Mouse (Mus musculus) adipocyte (in vitro differentiated cells): Measurements from ENCODE around the gene Sh3bgrl2.
A peak's percentile ranks its signal among the peaks of the same experiment; 100 is the strongest.

Experiments used
- DNase-seq: peaks from one replicate; pipeline ENCODE4 v3.0.0-alpha.2; 2016; ENCODE audit warnings: low spot score

Gene Sh3bgrl2

DNA sequence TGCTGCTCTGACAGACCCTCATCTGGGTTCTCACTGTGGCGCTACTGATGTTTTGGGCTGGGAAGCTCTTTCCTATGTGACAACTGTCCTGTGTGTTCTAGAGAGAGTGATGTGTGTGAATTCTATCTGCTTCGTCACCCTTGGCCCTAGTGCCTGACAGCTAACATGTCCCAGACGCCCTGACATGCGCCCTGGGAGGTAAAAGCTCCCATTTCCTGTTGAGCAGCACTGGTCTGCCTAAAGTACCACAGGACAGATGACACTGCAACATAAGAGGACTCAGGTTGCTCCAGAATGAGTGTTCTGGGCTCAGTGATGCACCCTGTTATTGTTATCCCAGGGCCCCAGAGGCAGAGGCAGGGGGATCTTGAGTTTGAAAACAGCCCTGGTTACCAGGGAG lies 12.5 kb downstream of the Sh3bgrl2 start:
- DNase-seq, result no peak

DNA sequence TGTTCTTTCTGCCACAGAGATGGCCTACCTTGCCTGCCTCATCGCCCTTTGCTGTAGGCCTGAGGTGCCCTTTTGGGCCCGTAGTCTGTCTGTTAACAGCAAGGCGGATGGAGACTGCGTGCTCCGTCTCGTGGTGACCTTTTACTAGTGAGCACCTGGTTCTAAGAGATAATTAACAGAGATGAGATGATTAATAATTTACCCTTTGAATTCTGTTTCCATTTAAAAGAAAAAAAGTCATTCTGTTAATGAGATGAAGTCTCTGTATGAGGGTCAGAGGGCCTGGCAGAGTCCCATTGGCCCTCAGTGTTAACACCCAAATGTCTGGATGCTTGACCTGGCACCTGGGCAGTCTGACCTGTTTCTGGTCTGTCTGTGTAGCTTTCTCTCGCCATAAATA lies 14.8 kb downstream of the Sh3bgrl2 start:
- DNase-seq, result no peak

DNA sequence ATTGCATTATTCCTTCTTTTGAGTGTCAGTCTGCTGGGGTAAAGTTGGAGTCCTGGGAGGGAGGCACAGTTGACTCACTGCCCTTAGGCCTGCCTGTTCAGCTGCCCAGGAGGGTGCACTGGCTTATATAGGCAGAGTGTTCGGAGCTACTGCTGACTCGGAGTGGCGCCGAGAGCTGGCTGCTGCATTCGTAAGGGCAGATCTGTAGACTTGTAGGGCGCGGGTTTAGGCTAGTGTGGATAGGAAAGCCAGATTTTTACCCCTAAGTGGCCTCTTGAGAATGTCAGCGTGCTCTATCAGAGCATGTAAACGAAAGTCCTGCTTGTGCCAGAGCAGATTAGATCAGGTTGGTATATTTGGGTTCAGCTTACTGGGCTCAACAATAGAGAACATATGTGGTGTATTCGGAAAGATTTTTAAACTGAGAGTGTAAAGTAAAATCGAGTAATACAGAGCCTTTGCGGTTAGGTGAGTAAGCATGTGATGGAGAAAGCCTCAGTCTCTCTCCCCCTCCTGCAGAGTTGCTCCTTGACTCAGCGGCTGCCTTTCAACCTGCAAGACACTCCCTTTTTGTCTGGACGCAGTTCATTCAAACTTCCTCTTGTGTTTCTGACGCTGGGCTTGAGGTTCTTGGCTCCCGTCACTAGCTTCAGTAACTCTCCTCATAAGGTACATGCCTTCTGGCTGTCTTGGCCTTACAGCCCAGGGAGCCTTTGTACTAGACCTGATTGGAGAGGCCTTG lies 15.9 kb downstream of the Sh3bgrl2 start:
- no peak for DNase-seq

DNA sequence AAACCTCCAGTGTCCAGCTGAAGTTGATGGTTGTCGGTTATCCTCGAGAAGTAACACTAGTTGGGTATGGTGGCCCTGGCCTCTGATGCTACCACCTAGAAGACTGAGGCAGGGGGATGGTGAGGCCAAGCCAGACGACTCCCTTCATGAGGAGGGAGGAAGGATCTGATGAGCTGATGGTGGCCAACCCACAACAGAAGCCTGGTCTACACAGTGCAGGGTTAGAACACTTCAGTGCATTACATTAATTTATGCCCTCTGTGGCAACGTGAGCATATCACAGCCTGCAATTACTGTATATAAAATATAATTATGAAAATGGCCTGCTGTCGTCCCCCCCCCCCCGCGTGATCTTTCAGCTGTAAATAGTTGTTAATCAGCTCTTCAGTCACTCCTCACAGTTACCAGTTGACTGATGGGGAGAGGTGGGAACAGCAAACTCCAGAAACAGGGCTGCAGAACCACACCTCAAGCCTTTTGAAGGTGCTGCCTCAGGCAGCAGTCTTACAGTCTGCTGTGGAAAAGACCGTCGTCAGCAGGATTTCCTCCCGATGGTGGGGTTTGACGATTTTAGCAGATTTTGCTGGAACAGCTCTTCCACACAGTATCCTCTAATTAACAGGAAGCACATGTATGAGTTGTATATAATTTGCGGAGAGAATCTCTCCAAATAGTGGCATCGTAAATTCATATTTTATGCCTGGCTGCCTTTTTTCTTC lies 17.0 kb downstream of the Sh3bgrl2 start:
- DNase-seq, result no peak

DNA sequence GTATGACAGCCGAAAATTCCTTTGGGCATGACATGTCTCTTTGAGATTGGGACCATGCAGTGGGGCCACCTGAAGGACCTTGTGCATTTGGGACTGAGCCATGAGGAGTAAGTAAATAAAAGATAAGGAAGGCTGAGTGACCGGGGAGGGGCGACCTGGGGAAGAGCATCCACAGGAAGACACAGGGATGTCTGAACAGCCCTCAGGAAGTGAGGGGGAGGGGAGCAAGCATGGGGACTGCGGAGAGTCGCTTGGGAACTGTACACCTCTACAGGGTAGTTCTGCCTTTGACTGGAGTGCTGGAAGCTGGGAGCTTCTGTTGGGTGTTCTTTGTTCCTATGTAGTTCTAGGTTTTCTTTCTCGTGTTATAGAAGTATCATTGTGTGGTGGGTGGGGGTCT lies 18.0 kb downstream of the Sh3bgrl2 start:
- no peak for DNase-seq

DNA sequence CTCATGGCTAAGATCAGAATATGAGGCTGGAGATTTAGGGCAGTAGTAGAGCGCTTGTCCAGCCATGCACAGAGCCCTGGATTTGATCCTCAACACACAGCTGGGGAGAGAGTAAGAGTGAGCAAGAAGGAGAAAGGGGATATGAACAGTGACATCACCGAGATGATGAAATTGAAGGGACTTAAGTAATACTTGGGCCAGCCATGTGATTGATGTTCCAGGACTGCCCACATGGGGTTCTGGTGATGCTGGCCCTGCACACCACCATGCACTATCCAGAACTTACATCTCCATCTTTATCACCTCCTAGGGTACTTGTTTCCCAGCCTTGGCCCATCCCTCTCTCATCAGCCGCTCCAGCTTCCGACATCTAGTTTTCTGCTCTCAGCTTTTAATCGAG lies 20.0 kb downstream of the Sh3bgrl2 start:
- no peak for DNase-seq

DNA sequence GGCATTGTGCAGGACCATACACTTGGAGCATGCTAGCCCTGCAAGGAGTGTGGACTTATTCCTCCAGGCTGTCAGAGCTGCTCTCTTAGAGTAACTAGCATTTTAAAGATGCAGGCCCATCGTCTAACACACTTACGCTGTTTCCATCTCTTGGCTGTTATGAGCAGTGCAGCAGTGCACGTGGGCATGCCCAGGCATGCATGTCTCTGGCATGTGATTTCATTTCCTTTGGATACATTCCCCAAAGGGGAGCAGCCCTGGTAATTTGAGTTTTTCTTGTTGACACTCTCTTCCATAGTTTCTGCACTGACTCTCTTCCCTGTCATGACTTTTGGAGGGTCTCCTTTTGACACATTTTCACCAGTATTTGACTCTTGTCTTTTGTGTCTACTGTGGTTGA lies 20.8 kb downstream of the Sh3bgrl2 start:
- no peak for DNase-seq

DNA sequence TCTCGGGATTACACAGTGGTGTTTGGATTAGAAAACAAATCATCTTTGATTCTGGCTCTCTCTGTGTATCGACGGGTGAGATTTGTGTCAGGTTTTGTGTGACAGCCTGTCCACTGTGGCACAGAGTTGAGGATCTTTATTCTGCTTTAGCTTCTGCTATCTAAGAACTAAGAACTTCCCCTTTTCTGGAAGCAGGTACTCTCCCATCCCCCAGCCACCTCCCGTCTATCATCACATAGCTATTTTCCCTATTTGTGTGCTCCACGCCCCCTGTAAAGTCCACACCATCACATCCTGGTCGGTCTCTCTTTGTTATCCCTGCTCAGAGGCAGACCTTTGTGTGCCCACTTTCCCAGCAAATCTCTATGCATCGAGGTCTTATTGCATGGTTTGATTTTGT lies 21.8 kb downstream of the Sh3bgrl2 start:
- DNase-seq, result no peak

DNA sequence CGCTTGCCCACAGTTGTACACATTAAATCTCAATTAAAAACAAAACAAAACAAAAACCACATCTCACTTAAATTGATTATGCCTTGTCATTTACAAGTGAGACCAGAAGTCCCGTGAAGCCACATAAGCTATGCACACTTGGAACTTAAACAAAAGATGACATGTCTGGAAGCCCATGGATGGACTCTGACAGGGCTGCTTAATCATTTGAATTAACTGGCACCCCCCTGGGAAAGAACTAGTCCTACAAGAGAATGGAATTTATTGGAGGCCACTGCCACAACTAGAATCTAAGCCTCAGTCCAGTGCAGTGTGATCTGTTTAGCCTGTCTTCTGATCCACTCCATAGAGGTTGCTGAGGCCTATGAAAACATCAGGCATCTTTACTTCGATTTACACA lies 23.2 kb downstream of the Sh3bgrl2 start:
- no peak for DNase-seq

DNA sequence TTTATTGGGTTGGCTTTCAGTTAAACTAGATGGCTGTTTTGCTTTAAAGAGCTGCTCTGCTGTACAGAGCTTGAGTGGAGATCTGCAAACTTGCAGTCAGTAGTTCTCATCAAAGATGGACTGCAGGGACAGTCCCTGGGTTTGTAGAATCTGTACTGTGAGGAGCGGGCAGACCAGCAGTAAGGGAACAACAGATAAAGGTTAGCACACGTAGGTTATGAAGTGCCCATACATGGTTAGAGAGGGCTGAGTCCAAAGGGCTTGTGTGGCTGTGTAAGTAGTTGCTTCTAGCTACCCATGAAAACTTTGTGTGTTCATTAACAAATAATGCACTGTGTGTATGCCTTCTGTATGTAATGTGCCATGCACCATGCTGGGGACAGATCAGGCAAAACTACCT lies 24.2 kb downstream of the Sh3bgrl2 start:
- no peak for DNase-seq

DNA sequence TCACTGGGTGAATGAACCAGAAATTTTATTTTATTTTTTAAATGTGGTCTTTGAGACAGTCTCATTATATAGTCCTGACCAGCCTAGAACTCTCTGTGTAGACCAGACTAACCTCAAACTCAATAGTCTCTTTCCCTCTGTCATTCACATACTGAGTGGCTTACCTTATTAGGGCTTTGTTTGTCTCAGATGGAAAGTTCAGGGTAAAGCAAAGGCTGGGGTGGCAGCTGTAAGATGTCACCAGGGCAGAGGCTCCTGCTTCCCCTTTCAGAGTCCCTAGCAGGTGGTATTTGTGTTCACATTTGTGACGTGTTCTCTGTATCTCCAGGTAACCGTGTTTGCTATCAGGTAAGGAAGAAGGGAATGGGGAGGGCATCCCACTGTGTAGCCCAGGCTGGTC lies 24.7 kb downstream of the Sh3bgrl2 start:
- DNase-seq, result no peak

DNA sequence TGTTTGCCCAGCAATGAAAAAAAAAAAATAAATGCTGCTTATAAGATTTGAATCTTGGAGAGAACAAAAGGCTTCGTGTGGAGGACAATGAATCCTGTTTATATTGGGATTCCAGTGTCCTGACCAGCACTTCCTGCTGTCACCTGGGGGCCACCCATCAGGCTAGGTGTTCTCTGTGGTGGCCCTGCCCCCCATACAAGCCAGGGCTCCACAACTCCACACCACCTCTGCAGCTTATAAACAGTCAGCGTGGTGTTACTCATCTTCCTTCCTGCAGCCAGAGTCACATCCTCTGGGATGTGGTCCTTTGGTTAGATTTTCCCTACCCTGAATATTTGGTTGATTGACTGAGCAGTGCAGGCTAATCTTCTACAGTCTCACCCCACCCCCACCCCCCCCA lies 25.5 kb downstream of the Sh3bgrl2 start:
- no peak for DNase-seq

DNA sequence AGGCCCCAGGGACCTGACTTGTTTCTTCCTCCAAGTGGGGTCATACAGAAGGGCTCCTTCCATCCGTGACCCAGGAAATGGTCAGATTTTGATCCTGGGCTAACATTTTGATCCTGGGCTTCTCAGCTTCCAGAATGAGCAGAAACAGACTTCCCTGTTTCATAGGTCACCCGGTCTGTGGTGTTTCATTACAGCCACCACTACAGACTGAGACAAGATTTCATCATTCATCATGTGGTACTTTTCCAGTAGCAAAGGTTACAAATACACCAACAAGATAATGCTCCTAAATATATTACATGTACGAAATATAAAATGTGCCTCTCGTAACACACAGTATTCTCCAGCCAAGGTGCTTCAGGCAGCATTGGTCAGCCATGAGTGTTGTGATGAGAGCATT lies 27.3 kb downstream of the Sh3bgrl2 start:
- no peak for DNase-seq

DNA sequence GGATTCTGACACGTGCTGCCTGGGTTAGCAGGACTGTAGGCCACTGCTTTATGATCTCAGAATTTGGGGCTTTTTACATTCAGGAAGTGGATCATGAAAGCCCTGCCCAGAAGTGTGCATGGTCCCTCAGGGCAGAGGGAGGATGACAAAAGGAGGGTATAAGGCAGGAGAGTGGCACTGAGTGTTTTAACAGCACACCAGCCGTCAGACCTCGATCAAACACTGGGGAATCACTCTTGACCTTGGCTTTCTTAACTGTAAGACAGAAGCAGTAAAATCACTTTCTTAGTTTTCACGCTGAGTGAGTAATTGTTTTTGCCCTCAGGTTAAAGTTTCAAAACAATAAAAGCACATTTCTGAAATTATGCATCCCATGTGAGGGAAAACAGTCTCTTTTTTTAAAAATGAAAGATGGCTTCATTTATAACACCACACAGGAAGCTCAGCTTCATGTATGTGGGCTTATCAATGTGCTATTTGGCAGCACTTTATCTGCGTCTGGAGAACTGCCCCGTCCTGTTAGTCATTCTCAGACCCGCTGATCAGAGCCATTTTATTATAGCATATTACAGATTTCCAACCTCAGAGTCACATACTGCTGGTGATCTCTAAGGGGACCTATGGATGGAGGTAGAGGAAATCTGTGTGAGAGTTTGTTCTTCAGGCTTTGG lies 28.0 kb downstream of the Sh3bgrl2 start:
- no peak for DNase-seq

DNA sequence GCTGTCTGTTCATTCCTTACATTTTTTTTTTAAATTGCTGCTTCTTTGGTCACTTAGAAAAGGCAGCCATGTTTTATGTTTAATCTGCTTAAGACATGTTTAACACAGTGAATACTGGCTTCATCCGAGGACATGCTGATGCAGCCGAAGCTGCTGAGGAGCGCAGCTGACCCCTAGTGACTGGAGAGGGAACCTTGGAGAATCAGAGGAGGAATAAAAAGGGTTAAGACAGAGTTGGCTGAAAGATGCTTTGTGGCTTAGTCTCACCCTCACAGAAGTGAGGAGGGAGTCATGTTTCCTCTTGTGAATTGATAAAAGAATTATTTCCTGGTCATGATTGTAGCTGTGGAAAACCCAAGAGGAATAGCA lies 28.5 kb downstream of the Sh3bgrl2 start:
- DNase-seq, result peak; percentile 25

DNA sequence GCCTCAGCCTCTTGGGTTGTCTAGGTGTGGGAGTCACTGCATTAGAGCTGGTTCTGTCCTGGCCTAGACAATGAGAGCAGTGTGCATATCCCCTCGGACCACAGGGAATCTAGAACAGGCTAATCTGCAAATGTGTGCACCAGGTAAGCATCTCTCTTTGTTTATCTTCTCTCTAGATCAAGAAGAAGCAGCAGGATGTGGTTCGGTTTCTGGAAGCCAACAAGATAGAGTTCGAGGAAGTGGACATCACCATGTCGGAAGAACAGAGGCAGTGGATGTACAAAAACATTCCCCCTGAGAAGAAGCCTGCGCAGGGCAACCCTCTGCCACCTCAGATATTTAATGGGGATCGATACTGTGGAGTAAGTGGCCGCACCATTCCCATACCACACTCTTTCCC lies 29.1 kb downstream of the Sh3bgrl2 start:
- DNase-seq, result no peak

DNA sequence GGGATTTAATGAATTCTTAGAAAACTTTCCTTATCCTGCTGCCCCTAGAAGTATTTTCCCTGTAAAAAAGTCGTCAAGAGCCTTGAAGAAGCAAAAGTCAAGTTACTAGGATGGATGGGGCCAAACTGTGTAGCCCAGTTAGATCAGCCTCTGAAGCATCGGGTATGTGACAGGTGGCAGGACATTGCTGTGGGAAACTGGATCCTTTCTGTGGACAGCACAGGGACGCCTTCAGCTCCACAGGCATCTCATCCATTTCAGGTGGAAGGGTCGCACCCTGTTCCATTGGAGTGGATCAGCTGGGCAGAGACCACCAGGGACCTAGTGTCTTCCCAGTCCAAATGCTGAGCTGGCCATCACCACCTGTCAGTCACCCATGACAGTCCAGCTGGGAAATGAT lies 30.9 kb downstream of the Sh3bgrl2 start:
- no peak for DNase-seq

DNA sequence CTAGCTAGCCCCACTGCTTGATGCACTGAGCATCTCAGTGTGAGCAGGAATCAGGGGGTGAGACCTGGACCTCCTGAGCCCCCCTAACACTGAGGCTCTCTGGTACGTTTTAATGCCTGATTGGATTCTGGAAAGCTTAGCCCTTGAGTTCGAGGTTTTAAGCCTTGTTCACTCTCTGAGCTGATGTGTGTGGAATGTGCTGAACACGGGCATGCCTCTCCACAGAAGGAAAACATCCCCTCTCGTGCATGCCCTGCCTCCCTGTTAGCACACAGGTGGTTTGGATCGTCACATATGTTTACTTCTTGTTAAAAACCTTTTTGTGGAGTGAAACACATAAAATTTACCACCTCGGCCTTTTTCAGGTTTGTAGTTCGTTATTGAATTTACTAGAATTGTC lies 34.6 kb downstream of the Sh3bgrl2 start:
- DNase-seq, result no peak

DNA sequence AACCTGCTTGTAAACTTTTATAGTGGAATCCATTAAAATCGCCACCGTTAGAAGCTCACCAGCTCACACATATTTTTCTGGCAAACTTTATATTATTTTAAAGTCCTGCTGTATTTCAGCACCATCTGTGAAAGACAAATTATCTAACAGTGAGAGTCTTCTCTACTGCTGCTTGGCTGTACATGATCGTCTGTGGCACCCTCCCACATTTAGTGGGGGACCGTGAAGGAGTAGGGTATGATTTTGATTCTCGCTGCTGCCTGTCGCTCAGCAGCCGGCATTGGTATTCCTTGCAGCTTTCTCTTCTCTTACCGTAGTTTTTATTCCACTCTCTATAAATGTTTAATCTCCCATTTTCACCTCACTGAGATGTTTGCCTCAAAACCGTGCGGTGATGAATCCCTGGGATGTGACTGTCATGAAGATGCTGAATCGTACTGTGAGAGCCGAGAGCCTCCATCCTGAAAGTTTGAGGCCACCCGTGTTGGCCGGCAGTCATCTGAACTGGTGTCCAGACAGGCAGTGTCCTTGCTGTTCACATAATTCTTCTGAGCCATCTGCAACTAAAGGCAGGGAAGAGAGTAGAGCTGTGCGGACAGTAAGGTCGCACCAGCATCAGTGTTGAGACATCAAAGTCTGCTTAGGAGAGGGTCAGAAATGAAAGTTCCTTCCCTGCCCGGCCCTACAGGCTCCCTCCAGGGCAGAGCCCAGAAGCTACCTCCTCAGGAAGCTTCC lies 38.4 kb downstream of the Sh3bgrl2 start:
- DNase-seq, result no peak

DNA sequence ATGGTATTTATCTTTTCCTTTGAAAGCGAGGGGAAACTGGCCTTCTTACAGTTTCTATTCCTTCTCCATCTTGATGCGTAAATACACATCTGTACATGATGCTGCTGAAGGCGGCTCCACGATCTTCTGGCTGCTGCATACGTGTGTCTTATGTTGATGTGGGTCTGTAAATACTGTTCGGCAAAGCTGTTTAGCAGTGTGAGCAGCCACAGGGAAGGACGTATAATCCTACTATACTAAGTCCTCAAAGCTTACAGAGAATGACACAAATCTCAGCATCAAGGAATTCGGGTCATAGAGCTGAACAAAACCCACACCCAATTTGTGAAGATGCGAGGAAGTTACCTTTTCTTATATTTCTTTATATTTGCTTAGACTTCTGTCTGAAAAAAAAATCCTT lies 39.0 kb downstream of the Sh3bgrl2 start:
- DNase-seq, result no peak

DNA sequence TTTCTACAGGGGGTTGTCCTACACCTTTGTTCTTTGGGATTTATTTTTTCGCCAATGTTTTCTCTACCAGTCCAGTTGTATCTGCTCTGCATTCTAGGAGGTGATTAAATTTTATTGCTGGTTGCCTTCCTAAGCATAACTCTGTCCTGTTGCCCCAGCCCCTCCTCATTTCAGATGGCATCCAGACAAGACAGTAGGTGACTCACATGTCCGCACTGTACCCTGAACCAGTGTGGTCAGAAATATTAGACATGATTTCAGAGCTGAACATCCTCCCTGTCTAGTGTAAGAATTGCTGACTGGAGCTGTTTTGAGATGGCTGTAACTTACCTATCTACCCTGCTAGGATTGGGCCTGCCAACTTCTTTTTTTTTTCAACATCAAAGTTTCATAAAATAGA lies 40.9 kb downstream of the Sh3bgrl2 start:
- DNase-seq, result no peak

DNA sequence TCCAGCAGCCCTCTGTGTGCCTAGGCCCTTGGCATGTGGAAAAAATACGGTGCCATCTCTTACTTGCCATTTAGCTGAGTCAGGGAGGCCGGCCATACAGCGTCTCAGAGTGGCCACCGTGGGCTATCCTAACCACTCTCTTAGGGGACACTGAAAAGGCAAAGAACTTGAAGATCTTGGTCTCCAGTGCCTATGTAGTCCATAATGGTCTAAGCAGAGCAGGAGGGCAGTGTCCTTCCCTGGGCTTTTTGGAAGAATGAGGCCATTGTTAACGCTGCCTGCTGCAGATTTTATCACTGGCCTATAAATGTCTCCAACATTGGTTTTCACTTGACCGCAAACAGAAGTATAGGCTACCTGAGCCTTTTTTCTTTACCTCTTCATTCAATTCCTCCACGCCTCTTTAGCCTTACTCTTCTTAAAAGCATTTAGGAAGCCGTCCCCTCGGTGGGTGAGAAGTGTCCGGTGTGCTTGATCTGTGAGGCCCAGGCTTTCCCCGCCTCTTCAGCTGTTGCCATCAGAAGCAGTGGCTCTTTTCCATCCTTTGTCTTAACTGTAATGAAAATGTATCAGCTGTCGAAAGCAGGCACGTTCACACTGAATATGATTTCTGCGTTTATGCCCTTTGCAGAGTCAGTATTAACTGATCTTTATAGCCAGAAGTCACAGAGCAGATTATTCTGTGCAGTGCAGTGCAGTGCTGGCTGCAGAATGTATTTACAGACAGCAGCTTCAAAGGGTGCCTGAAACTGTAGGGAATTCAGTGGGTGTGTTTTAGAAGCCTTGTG lies 41.7 kb downstream of the Sh3bgrl2 start:
- DNase-seq, result no peak
